Mouse (Mus musculus): ENCODE measurements around the gene Myh4.

GRCm38 (mm10) chr11:67229166-67229565 is 8.7 kb upstream of the Myh4 start:
- TF ChIP-seq POLR2A (IDR thresholded peaks at IDR 0.05; ENCODE audit: borderline replicate concordance, low read depth, low read length) = no peak
- no peak for TF ChIP-seq CTCF (IDR thresholded peaks at IDR 0.05; ENCODE audit: low read depth, low read length)
